Mouse (Mus musculus) intestine, embryonic 15.5 days (tissue): ENCODE data around the gene Poldip3. TPM values are rescaled to one million over a fixed set of nuclear protein-coding genes. Genes with fewer than 3 reads are reported as not detected.

Experiments
- ATAC-seq: fragments of 200-750 bp; cut with Nextera tagmentation; 2 replicates; pipeline ENCODE4 v1.8.0; 2017; ENCODE audit warnings: moderate TSS enrichment, moderate library complexity
- H3K27ac ChIP-seq: fragments of 300-500 bp; sonication (generic); 2 replicates; pipeline ENCODE4 v1.5.1; 2015; ENCODE audit warnings: mild to moderate bottlenecking, inconsistent platforms
- H3K27me3 ChIP-seq: fragments of 300-500 bp; sonication (generic); replicated peaks from 2 replicates; pipeline ENCODE4 v1.6.1; 2015; ENCODE audit warnings: inconsistent platforms
- H3K36me3 ChIP-seq: fragments of 300-500 bp; sonication (generic); 2 replicates; pipeline ENCODE4 v1.6.1; 2015; ENCODE audit warnings: inconsistent platforms
- H3K4me1 ChIP-seq: fragments of 300-500 bp; sonication (generic); replicated peaks from 2 replicates; pipeline ENCODE4 v1.6.1; 2015; ENCODE audit warnings: inconsistent platforms
- H3K4me2 ChIP-seq: fragments of 300-500 bp; sonication (generic); replicated peaks from 2 replicates; pipeline ENCODE4 v1.6.1; 2015; ENCODE audit warnings: mild to moderate bottlenecking, inconsistent platforms
- H3K4me3 ChIP-seq: fragments of 300-500 bp; sonication (generic); replicated peaks from 2 replicates; pipeline ENCODE4 v1.5.1; 2015; ENCODE audit warnings: inconsistent platforms
- H3K9ac ChIP-seq: fragments of 300-500 bp; sonication (generic); 2 replicates; pipeline ENCODE4 v1.6.1; 2015; ENCODE audit warnings: inconsistent platforms
- H3K9me3 ChIP-seq: fragments of 300-500 bp; sonication (generic); 2 replicates; pipeline ENCODE4 v1.6.1; 2016; ENCODE audit warnings: inconsistent platforms
- WGBS: fragments of 180-500 bp; shearing (Covaris S2); methylation state at CpG from one replicate; pipeline ENCODE4 v1.1.7; 2015; 5-methylcytosine and 5-hydroxymethylcytosine counted together
- polyA plus RNA-seq: library from polyadenylated mRNA; unstranded; fragments of >200 nt; fragmentation: Nextera tagmentation; extraction: Ambion mirVana; gene quantifications from 2 replicates; pipeline ENCODE4 v1.2.1, GENCODE M21; 2015

Gene Poldip3
- polyA plus RNA-seq, 1 experiment from 2014 or later = 108 TPM

DNA sequence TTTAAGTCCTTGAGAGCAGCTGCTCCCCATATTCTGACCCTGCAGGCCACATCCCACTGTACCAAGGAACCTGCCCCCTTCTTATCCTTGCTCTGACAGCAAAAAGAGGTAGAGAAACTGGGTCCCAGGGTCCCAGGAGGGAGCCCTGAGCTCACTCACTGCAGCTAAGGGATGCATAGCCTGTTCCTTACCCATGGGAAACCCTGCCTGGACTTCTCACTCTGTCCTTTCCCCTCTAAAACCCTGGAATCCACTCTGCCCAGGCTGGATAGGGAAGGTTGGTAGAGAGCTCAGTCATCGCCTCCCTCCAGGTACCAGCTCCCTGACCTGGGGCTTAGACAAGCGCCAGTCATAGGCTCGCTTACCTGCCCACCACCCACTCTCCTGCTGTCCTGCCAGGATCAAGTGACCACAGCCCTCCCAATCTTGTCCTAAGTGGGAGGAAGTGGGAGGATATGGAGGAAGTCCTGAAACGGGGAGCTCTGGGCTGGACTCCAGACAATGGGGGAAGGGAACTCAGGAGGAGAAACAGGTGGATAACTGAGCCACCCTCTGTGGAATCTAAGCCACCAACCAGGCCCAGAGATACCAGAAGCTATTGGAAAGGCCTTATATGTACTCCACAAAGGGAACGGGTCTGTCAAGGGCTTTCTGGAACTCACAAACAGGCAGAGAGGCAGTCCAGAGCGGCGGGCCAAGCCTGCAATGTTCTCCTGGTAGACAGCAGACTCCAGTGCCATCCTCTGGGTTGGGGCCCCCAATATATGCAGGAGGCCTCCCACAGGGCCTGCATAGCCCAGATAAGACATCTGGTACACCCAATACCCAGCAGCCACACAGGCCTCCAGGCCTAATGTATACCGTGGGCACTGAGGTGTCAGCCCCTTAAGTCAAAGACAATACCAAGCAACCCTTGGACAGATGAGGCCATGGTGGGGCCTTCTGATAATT lies 20.9 kb upstream of the Poldip3 start:
- Histone ChIP-seq H3K4me3 (peak overlapping the region; percentile 3; the same call in 1 of the 2 replicates), H3K4me2 (peak overlapping the region; percentile 89), H3K9ac (peak overlapping the region; percentile 23; the same call in 1 of the 2 replicates), H3K9me3 (no peaks in the 10 kb centered on the region), H3K27ac (peak overlapping the region; percentile 48; the same call in 1 of the 2 replicates), H3K27me3 (no peaks in the 10 kb centered on the region), H3K36me3 (no peaks in the 10 kb centered on the region), H3K4me1 (peaks cover 54% of the 10 kb centered on the region)
- WGBS = 81% methylated on average over 8 of the region's 8 CpGs
- ATAC-seq = no peak

DNA sequence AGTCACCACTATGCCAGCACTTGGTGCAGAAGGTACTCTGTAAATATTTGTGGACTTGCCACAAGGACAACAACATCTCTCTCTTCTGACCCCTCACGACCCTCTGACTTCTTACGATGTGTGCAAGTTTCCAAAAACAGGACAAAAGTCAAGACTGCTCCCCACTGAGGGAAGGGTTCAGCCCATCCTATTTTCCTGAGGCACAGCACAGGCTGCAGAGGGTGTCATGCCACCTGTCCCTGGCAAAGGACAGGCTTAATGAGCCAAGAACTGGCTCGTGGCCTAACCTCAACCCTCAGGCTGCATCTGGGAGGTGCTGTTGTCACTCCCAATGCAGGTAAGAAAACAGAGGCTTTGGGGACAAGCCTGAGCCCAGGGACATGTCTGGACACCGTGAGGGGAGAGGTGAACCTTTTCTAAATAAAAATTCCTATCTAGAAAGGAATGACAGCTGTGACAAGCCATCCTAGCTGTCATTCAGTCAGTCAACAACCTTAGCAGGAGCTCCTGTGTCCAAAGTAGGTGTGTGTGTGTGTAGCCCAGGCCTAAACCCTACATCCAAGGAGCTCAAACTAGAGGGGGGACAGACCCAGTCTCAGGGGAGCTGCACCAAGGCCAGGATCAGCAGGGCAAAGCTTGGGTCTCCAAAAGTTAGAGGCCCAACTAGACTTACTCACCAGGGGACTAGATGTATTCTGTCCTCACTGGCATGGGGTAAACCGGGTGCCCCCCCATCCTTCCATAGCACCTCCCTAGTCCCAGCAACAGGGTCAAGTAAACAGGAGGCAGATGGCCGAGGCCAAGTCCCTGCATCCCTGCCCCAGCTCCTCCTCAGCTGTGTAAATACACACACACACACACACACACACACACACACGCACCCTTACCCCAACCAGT lies 19.9 kb upstream of the Poldip3 start:
- peak overlapping the region; percentile 3; the same call in 1 of the 2 replicates for H3K4me3 ChIP-seq
- H3K4me1 ChIP-seq = peaks cover 58% of the 10 kb centered on the region
- H3K4me2 ChIP-seq = peak overlapping the region; percentile 89; the same call in 1 of the 2 replicates
- 0 out of 2 replicates have a peak overlapping the region, but pooled peaks have one; percentile 48 for H3K27ac ChIP-seq
- H3K36me3 ChIP-seq = no peaks in the 10 kb centered on the region
- H3K9me3 ChIP-seq = no peaks in the 10 kb centered on the region
- no peak overlapping the region for H3K9ac ChIP-seq
- H3K27me3 ChIP-seq = no peaks in the 10 kb centered on the region
- 68% methylated on average over 7 of the region's 7 CpGs for WGBS
- ATAC-seq = no peak

DNA sequence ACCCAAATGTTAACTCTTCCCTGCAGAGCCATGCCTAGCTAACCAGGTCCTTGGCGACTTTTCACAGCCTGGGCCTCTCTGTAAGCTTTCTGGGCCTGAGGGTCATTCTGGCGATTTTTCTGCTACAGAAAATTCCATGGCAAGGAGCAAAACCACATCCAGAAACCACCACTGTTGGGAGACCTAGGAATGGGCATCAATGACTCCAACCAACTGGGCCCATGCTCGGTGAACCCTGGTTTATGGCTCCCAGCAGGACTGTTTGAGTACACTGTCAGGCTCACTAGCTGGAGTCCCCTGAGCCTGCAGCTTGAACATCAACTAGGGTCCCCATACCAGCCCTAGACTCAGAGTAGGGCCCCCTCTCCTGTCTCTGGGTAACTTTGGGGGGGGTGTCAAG lies 19.1 kb upstream of the Poldip3 start:
- H3K27me3 ChIP-seq = no peaks in the 10 kb centered on the region
- peaks cover 58% of the 10 kb centered on the region for H3K4me1 ChIP-seq
- no peak overlapping the region for H3K27ac ChIP-seq
- no peak for ATAC-seq
- H3K36me3 ChIP-seq = no peaks in the 10 kb centered on the region
- no peak overlapping the region for H3K4me2 ChIP-seq
- H3K9me3 ChIP-seq = no peaks in the 10 kb centered on the region
- no peak overlapping the region for H3K4me3 ChIP-seq
- H3K9ac ChIP-seq = no peak overlapping the region
- WGBS = 76% methylated on average over 3 of the region's 3 CpGs

DNA sequence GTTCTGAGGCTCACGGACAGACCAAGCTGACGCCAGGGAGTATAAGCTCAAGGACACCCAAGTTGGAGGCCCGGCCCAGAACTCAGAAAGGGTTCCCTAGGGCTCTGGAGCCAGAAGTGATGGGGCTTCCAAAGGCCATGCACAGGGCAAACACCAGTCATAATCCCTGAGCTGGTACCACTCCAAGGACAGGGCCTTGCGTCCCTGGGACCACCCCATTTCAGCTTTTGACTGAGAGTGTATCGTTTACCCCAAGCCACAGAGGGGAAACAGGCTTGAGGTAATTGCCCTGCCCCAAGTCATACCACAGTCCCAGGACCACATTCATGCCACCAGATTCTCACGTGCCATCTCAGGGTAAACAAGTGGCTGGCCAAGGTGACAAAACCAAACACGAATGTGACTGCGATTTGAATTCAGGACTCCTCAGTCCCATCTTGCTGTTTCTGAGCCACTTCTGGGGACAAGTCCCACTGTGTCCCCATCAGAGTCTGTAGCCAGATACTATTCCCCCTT lies 18.4 kb upstream of the Poldip3 start:
- Histone ChIP-seq H3K4me2 (peak overlapping the region; percentile 14; the same call in 1 of the 2 replicates), H3K9ac (0 out of 2 replicates have a peak overlapping the region, but pooled peaks have one; percentile 17), H3K4me3 (no peak overlapping the region), H3K36me3 (no peaks in the 10 kb centered on the region; the same call in 1 of the 2 replicates), H3K27me3 (no peaks in the 10 kb centered on the region), H3K9me3 (no peaks in the 10 kb centered on the region), H3K27ac (peak overlapping the region; percentile 54; the same call in 1 of the 2 replicates), H3K4me1 (peaks cover 51% of the 10 kb centered on the region)
- WGBS = 73% methylated on average over 8 of the region's 8 CpGs
- ATAC-seq = no peak

DNA sequence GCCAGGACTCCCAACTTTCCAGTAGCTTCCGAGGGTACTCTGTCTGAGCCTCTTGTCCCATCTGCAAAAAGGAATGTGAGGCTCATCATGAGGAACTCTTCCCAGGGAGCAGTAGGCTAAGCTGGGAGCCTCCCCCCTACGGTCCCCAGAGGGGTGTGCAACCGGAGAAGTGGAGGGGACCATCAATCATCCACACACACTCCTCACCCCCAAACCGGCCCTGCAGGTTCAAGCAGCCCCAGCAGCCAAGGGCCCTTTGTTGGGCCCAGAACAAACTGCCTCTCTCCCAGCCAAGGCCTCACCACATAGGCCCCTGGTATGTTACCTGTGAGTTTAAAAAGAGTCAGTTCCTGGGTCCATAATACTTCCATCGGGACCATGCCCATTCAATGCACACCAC lies 17.9 kb upstream of the Poldip3 start:
- Histone ChIP-seq H3K4me3 (no peak overlapping the region), H3K36me3 (peaks cover 4% of the 10 kb centered on the region; the same call in 1 of the 2 replicates), H3K27ac (peak overlapping the region; percentile 54; the same call in 1 of the 2 replicates), H3K27me3 (no peaks in the 10 kb centered on the region), H3K4me1 (peaks cover 49% of the 10 kb centered on the region), H3K4me2 (peak overlapping the region; percentile 14; the same call in 1 of the 2 replicates), H3K9ac (0 out of 2 replicates have a peak overlapping the region, but pooled peaks have one; percentile 17), H3K9me3 (no peaks in the 10 kb centered on the region)
- ATAC-seq = no peak; the same call in 1 of the 2 replicates
- 48% methylated on average over 5 of the region's 5 CpGs for WGBS

DNA sequence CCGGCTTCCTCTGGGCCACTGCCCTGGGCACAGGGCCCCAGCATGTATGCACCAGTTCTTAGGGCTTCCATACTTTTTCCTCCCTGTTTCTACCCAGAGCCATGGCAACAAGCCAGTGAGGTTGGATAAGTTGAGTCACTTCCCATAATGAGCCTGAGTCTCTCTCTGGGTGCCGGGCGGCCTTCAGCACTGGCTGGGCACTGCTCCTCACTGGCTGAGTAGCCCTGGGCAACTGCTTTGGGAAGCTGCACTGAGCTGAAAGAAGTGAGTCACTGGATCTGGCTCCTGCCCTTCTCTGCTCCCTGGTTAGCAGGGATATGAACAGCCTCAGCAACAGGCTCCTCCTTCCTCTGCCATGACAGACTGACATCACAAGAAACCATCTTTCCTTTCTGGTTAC lies 17.5 kb upstream of the Poldip3 start:
- Histone ChIP-seq H3K9ac (no peak overlapping the region), H3K27me3 (no peaks in the 10 kb centered on the region), H3K4me2 (no peak overlapping the region), H3K36me3 (peaks cover 4% of the 10 kb centered on the region; the same call in 1 of the 2 replicates), H3K4me3 (no peak overlapping the region), H3K27ac (0 out of 2 replicates have a peak overlapping the region, but pooled peaks have one; percentile 54), H3K4me1 (peaks cover 49% of the 10 kb centered on the region), H3K9me3 (no peaks in the 10 kb centered on the region)
- WGBS = 81% methylated on average over 3 of the region's 3 CpGs
- no peak for ATAC-seq

DNA sequence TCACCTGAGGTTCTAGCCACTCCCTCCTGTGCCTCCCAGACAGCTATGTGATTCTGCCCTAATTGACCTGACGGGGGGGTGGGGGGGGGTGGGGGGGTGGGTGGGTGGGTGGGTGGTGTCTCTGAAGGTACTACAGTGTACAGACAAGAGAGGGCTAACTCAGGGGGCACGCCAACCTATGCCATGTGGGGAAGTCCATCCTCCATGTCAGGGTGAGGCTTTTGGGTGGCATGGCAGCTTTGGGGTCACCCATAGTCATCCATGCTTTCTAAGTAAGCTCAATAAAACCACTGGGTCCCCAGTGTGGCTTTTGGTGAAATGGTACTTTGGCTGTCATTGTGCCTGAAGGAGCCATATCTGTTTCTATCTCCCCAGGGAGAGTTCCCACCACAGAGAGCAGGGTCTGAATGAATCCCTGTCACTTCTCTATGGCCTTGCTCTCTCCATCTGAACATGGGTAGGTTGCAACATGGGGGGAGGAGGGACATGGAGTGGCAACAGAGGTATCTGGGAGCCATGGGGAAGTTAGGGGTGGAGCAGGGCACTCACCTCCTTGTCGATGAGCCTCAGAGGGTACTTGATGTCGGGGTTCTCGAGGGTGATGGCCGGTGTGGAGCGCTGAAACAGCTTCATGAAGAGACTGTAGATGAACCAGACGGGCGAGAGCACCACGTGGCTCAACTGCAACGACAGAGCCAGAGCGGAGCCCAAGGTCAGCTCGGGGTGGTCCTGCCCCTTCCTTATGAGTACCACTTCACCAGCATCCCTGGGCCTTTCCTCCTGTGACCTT lies 16.5 kb upstream of the Poldip3 start:
- Histone ChIP-seq H3K27ac (no peak overlapping the region), H3K9me3 (no peaks in the 10 kb centered on the region), H3K4me1 (peaks cover 40% of the 10 kb centered on the region), H3K27me3 (no peaks in the 10 kb centered on the region), H3K36me3 (peaks cover 7% of the 10 kb centered on the region; the same call in 1 of the 2 replicates), H3K4me2 (no peak overlapping the region), H3K4me3 (no peak overlapping the region), H3K9ac (no peak overlapping the region)
- 84% methylated on average over 13 of the region's 13 CpGs for WGBS
- ATAC-seq = no peak

DNA sequence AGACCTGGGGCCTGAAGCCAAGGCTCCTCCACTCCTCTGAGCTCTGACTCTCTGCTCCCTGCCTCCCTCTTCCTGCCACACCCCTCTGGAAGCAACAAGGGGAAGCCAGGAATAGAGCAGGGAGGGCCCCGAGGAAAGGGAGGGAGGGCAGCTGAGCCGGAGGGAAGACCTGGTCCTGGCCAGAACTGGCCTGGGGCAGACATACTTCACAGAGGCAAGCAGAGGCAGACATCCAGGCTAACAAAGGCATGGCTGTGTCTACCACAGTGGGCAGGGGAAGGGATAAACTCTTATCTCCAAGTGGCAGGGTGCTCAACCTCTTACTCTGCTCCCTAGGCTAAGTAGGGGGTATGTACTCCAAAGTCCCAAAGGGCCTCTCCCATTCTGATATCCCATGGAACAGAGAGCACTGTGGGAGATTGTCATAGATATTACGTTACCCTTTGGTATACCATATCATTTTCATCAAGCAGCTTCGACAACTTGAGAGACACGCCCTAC lies 15.8 kb upstream of the Poldip3 start:
- H3K9ac ChIP-seq = no peak overlapping the region
- ATAC-seq = peak; percentile 54

DNA sequence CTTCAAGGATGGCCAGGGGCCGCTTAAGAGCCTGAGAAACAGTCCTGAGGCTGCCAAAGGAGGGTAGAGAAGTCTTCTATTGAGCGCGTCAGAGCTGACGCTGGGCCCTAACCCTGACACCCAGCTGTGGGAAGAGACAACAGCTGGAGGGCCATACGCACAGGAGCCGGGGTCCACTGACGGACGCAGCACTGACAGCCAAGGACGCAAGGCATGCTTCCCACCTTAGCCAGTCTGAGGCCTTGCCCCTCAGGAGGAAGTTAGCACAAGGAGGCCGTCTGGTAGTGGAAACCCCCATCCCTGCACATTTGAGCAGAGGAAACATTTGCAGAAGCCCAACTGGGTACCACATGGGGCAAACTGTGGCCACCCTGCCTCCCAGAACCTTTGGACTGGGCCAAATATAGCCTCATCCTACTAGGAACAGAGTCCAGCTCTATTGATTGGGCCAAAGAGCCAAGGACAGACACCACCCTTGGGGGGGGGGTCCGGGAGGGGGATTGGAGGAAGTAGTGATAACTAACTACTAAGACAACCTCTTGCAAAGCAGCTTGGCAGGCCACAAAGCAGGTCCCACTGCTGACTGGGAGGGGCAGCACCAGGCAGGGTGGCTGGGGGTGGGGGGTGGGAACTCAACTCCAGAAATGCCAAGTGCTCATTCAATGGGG lies 13.8 kb upstream of the Poldip3 start:
- Histone ChIP-seq H3K36me3 (peaks cover 27% of the 10 kb centered on the region), H3K4me3 (no peak overlapping the region), H3K27me3 (no peaks in the 10 kb centered on the region), H3K27ac (no peak overlapping the region), H3K4me2 (no peak overlapping the region), H3K9ac (no peak overlapping the region), H3K4me1 (peaks cover 22% of the 10 kb centered on the region), H3K9me3 (no peaks in the 10 kb centered on the region)
- peak; percentile 48; the same call in 1 of the 2 replicates for ATAC-seq
- 79% methylated on average over 11 of the region's 11 CpGs for WGBS

More for the DNA sequence above, 15.8 kb upstream of the Poldip3 start:
- Histone ChIP-seq H3K4me3 (no peak overlapping the region), H3K4me1 (peaks cover 33% of the 10 kb centered on the region), H3K9me3 (no peaks in the 10 kb centered on the region), H3K27ac (peak overlapping the region; percentile 70; the same call in 1 of the 2 replicates), H3K36me3 (peaks cover 13% of the 10 kb centered on the region; the same call in 1 of the 2 replicates), H3K27me3 (no peaks in the 10 kb centered on the region), H3K4me2 (no peak overlapping the region; the same call in 1 of the 2 replicates)
- WGBS = 55% methylated on average over 5 of the region's 5 CpGs

DNA sequence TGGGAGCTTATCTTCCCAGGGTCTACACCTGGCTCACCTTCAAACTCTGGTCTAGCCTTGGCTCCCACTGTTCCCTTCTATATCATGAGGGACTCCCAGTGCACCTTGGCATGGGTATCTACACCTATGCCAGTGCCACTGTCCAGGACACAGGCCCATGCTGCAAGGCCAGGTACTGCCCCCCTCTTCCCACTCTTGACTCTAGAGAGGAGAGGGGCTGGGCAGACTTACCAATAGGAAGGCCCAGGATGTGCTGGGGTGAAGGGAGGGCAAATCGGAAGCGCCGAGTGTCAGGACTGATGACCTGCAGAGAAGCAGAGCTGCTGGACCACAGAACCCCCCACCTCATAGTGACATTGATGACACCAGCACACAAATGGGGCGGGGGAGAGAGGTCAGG lies 12.8 kb upstream of the Poldip3 start:
- WGBS = 92% methylated on average over 4 of the region's 4 CpGs
- Histone ChIP-seq H3K4me3 (no peak overlapping the region), H3K9ac (no peak overlapping the region), H3K27ac (no peak overlapping the region), H3K4me2 (no peak overlapping the region), H3K4me1 (peaks cover 12% of the 10 kb centered on the region), H3K36me3 (peaks cover 34% of the 10 kb centered on the region), H3K27me3 (no peaks in the 10 kb centered on the region), H3K9me3 (no peaks in the 10 kb centered on the region)
- ATAC-seq = no peak
